In the genomic region with DNA sequence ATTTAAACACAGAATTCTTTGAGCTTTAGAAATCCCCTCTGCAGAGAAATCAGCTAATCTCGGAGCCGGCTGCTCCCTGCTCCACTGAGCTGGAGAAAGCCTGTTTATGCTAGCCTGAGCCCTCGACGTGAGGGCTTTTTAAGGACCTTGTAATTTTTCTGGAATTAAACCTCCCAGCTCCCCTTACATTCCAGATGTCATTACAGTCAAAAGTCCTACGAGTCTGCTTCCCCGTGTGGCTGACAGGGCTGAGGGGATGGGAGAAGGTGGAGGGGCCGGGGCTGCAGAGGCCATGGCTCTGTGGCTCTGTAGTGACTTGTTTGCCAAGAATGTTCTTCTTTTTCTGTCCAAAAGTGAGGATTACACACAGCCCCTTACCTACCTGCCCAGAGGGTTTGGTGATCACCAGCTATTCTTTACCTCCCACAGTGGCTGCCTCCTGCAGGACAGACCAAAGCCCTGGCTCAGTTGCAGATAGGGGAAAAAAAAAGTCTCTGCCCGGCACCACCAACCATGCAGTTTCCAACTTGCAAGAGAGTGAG, we compare ENCODE assay signal across 8 mouse cellular contexts. TPM values are rescaled to one million over a fixed set of nuclear protein-coding genes. Genes with fewer than 3 reads are reported as not detected.
DNase-seq lines count a peak whose midpoint lies in the region; ATAC-seq lines count a peak whose summit lies in the region.

No protein-coding gene starts in this region.

- H3K9me3 ChIP-seq in heart, embryonic 13.5 days: no peaks in the 10 kb centered on the region
- H3K9me3 ChIP-seq in embryonic facial prominence, embryonic 10.5 days: no peaks in the 10 kb centered on the region
- no peaks in the 10 kb centered on the region for H3K9me3 ChIP-seq in hindbrain, embryonic 14.5 days (ENCODE audit: control insufficient read depth, low read length)
- no peaks in the 10 kb centered on the region for H3K9me3 ChIP-seq in midbrain, embryonic 13.5 days

- H3K27me3 ChIP-seq in heart, embryonic 13.5 days (replicated peaks): no peaks in the 10 kb centered on the region
- no peaks in the 10 kb centered on the region; the same call in 1 of the 2 replicates for H3K27me3 ChIP-seq in embryonic facial prominence, embryonic 10.5 days (replicated peaks; ENCODE audit: low read depth, poor library complexity, severe bottlenecking)
- no peaks in the 10 kb centered on the region for H3K27me3 ChIP-seq in hindbrain, embryonic 14.5 days (ENCODE audit: control insufficient read depth, insufficient read depth, low read length)
- no peaks in the 10 kb centered on the region for H3K27me3 ChIP-seq in midbrain, embryonic 13.5 days

- H3K27ac ChIP-seq in heart, embryonic 13.5 days (replicated peaks): peak overlapping the region; percentile 99
- peak overlapping the region; percentile 88 for H3K27ac ChIP-seq in embryonic facial prominence, embryonic 10.5 days (replicated peaks)
- peak overlapping the region; percentile 92 for H3K27ac ChIP-seq in hindbrain, embryonic 14.5 days
- H3K27ac ChIP-seq in midbrain, embryonic 13.5 days: peak overlapping the region; percentile 90

- no peak for ATAC-seq in heart, embryonic 13.5 days (ENCODE audit: extremely low read depth, insufficient number of reproducible peaks, low FRiP score, low TSS enrichment)
- ATAC-seq in hindbrain, embryonic 14.5 days (ENCODE audit: low FRiP score): no peak
- no peak for ATAC-seq in midbrain, embryonic 13.5 days

- H3K9ac ChIP-seq in heart, embryonic 13.5 days: peak overlapping the region; percentile 80
- peak overlapping the region; percentile 35 for H3K9ac ChIP-seq in hindbrain, embryonic 14.5 days
- H3K9ac ChIP-seq in midbrain, embryonic 13.5 days (replicated peaks): peak overlapping the region; percentile 45

- H3K4me1 ChIP-seq in heart, embryonic 13.5 days: peaks cover 83% of the 10 kb centered on the region
- H3K4me1 ChIP-seq in embryonic facial prominence, embryonic 10.5 days: peaks cover 93% of the 10 kb centered on the region
- peaks cover 76% of the 10 kb centered on the region for H3K4me1 ChIP-seq in hindbrain, embryonic 14.5 days (replicated peaks; ENCODE audit: control insufficient read depth, insufficient read depth, low read length)
- peaks cover 97% of the 10 kb centered on the region for H3K4me1 ChIP-seq in midbrain, embryonic 13.5 days (replicated peaks)

- peak overlapping the region; percentile 46 for H3K4me2 ChIP-seq in heart, embryonic 13.5 days
- peak overlapping the region; percentile 17 for H3K4me2 ChIP-seq in hindbrain, embryonic 14.5 days (replicated peaks)
- peak overlapping the region; percentile 60 for H3K4me2 ChIP-seq in midbrain, embryonic 13.5 days (replicated peaks)

- no peak overlapping the region for H3K4me3 ChIP-seq in heart, embryonic 13.5 days
- H3K4me3 ChIP-seq in embryonic facial prominence, embryonic 10.5 days: peak overlapping the region; percentile 43
- no peak overlapping the region for H3K4me3 ChIP-seq in hindbrain, embryonic 14.5 days (replicated peaks; ENCODE audit: low read length)
- no peak overlapping the region for H3K4me3 ChIP-seq in midbrain, embryonic 13.5 days (replicated peaks)

- WGBS in heart, embryonic 13.5 days: 20% methylated on average over 8 of the region's 8 CpGs
- 5% methylated on average over 8 of the region's 8 CpGs for WGBS in embryonic facial prominence, embryonic 10.5 days
- 12% methylated on average over 8 of the region's 8 CpGs for WGBS in hindbrain, embryonic 14.5 days
- WGBS in midbrain, embryonic 13.5 days: 7% methylated on average over 8 of the region's 8 CpGs

- no peaks in the 10 kb centered on the region for H3K36me3 ChIP-seq in heart, embryonic 13.5 days
- H3K36me3 ChIP-seq in embryonic facial prominence, embryonic 10.5 days (replicated peaks): peaks cover 5% of the 10 kb centered on the region; the same call in 1 of the 2 replicates
- H3K36me3 ChIP-seq in hindbrain, embryonic 14.5 days (replicated peaks; ENCODE audit: control insufficient read depth, insufficient read depth): no peaks in the 10 kb centered on the region
- no peaks in the 10 kb centered on the region for H3K36me3 ChIP-seq in midbrain, embryonic 13.5 days

- DNase-seq in heart, adult 8-10 months (ENCODE audit: low spot score): no peak
- peak; percentile 48 for DNase-seq in embryonic facial prominence, embryonic 10.5 days (ENCODE audit: low spot score)
- no peak for DNase-seq in hindbrain, embryonic 14.5 days (ENCODE audit: low spot score)
- no peak for DNase-seq in testis, postnatal 10 days (ENCODE audit: low spot score)
- no peak for DNase-seq in layer of hippocampus, postnatal 25 days (ENCODE audit: extremely low spot score in 1 of 2, low spot score in 1 of 2)
- no peak for DNase-seq in urinary bladder, postnatal 36 days (ENCODE audit: low spot score in 2 of 2)

RNA-seq across cellular contexts. Expression of gene Trim8, which starts 29.0 kb away (rescaled TPM):
- 13.2 and 13.9 TPM in 2 replicates for polyA plus RNA-seq in heart, embryonic 13.5 days (2015; fragmentation: Nextera tagmentation; extraction: Ambion mirVana)
- 10 to 100 TPM; 31.5 to 38.8 (median 37.6) TPM for total RNA-seq in heart, adult 8-10 months (2022)
- polyA plus RNA-seq in embryonic facial prominence, embryonic 10.5 days (2016; fragmentation: Nextera tagmentation; extraction: Ambion mirVana): 19.5 and 20.9 TPM in 2 replicates
- 37.5 and 39.4 TPM in 2 replicates for polyA plus RNA-seq in hindbrain, embryonic 14.5 days (2014; fragmentation: Nextera tagmentation; extraction: Ambion mirVana)
- 27.7 and 33.0 TPM in 2 replicates for polyA plus RNA-seq in midbrain, embryonic 13.5 days (2015; fragmentation: Nextera tagmentation; extraction: Ambion mirVana)
- 100 to 1,000 TPM; 105 to 109 TPM for total RNA-seq in layer of hippocampus, postnatal 25 days (2021)

RNA-seq across cellular contexts. Expression of gene Arl3, which starts 42.5 kb away (rescaled TPM):
- 82.1 and 97.1 TPM in 2 replicates for polyA plus RNA-seq in heart, embryonic 13.5 days (2015; fragmentation: Nextera tagmentation; extraction: Ambion mirVana)
- total RNA-seq in heart, adult 8-10 months (2022): 10 to 100 TPM; 31.3 to 56.0 (median 43.5) TPM
- 196 and 200 TPM in 2 replicates for polyA plus RNA-seq in embryonic facial prominence, embryonic 10.5 days (2016; fragmentation: Nextera tagmentation; extraction: Ambion mirVana)
- 130 and 141 TPM in 2 replicates for polyA plus RNA-seq in hindbrain, embryonic 14.5 days (2014; fragmentation: Nextera tagmentation; extraction: Ambion mirVana)
- 226 and 238 TPM in 2 replicates for polyA plus RNA-seq in midbrain, embryonic 13.5 days (2015; fragmentation: Nextera tagmentation; extraction: Ambion mirVana)
- total RNA-seq in layer of hippocampus, postnatal 25 days (2021): 100 to 1,000 TPM; 123 to 127 TPM

RNA-seq across cellular contexts. Expression of gene Sfxn2, which starts 42.6 kb away (rescaled TPM):
- polyA plus RNA-seq in heart, embryonic 13.5 days (2015; fragmentation: Nextera tagmentation; extraction: Ambion mirVana): 8.1 and 9.1 TPM in 2 replicates
- 1 to 10 TPM; 2.2 to 4.9 (median 2.7) TPM for total RNA-seq in heart, adult 8-10 months (2022)
- polyA plus RNA-seq in embryonic facial prominence, embryonic 10.5 days (2016; fragmentation: Nextera tagmentation; extraction: Ambion mirVana): 21.0 and 22.6 TPM in 2 replicates
- polyA plus RNA-seq in hindbrain, embryonic 14.5 days (2014; fragmentation: Nextera tagmentation; extraction: Ambion mirVana): 7.2 and 8.4 TPM in 2 replicates
- polyA plus RNA-seq in midbrain, embryonic 13.5 days (2015; fragmentation: Nextera tagmentation; extraction: Ambion mirVana): 10.3 and 11.9 TPM in 2 replicates
- 1 to 10 TPM; 4.4 to 6.3 TPM for total RNA-seq in layer of hippocampus, postnatal 25 days (2021)
